Mouse (Mus musculus): ENCODE results near the gene Dbi. TPM values are rescaled to one million over a fixed set of nuclear protein-coding genes. Genes with fewer than 3 reads are reported as not detected.

Gene Dbi
- polyA plus RNA-seq, 1 experiment: 418 TPM

DNA sequence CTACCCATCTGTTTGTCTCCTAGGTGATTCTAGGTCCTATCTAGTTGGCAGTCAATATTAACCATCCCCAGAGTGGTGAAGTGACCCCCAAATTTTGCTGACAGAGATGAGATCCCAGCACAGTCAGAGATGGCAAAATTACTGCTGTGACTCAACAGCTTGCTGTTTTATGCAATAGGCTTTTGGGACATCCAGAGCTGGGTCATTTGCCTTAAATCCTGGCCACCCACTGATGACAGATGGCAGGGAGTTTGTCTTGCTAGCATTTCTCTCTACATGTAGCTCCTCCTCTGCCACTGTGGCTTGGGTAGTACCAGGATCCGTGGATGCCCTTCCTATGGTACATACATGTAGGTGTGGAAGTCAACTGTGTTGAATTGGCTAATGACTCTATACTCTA, 11.5 kb upstream of the Dbi start:
- Histone ChIP-seq H3ac (ENCODE audit: control insufficient read depth, insufficient read length, low read depth) (no peak overlapping the region), H3K79me3 (ENCODE audit: low read depth) (no peaks in the 10 kb centered on the region), H3K4me3 (ENCODE audit: insufficient read depth, poor library complexity, severe bottlenecking) (no peak overlapping the region), H3K27me3 (ENCODE audit: control insufficient read depth, insufficient read depth, insufficient read length) (no peaks in the 10 kb centered on the region), H3K79me2 (ENCODE audit: control insufficient read depth, insufficient read depth) (no peaks in the 10 kb centered on the region), H3K36me3 (ENCODE audit: control insufficient read depth, insufficient read depth) (no peaks in the 10 kb centered on the region)
- TF ChIP-seq CTCF (IDR thresholded peaks at IDR 0.05; ENCODE audit: control insufficient read depth, insufficient read depth, insufficient read length): no peak
- no peak for TF ChIP-seq MAX (IDR thresholded peaks at IDR 0.05)
- TF ChIP-seq FOSL1 (IDR thresholded peaks at IDR 0.05; ENCODE audit: insufficient read depth, low read length, poor library complexity, severe bottlenecking): no peak
- TF ChIP-seq USF1 (IDR thresholded peaks at IDR 0.05; ENCODE audit: low read depth): no peak
- TF ChIP-seq CEBPB (IDR thresholded peaks at IDR 0.05; ENCODE audit: low read depth): no peak
- TF ChIP-seq MYOD1 (IDR thresholded peaks at IDR 0.05; ENCODE audit: control insufficient read depth, insufficient read length, low read depth): no peak
- TF ChIP-seq MYOG (IDR thresholded peaks at IDR 0.05; ENCODE audit: control insufficient read depth, extremely low read depth, insufficient read length): no peak

DNA sequence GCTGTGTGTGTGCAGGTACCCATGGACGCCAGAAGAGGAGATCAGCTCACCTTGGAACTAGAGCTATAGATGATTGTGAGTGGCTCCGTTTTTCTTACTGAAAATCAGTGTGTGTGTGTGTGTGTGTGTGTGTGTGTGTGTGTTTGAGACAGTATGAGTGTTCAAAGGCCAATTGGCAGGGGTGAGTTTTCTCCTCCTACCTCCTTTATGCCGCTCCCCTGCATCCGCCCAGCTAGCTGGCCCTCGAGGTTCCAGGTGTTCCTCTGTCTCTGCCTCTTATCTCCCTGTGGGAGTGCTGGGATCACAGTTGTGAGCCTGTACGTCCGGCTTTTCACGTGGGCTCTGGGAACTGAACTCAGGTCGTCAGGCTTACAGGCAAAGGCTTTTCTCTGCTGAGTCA, 5.4 kb upstream of the Dbi start:
- H3ac ChIP-seq (ENCODE audit: control insufficient read depth, insufficient read length, low read depth): no peak overlapping the region
- H3K79me2 ChIP-seq (ENCODE audit: control insufficient read depth, insufficient read depth): peaks cover 12% of the 10 kb centered on the region
- no peak overlapping the region for H3K4me3 ChIP-seq (ENCODE audit: insufficient read depth, poor library complexity, severe bottlenecking)
- H3K27me3 ChIP-seq (ENCODE audit: control insufficient read depth, insufficient read depth, insufficient read length): no peaks in the 10 kb centered on the region
- no peaks in the 10 kb centered on the region for H3K36me3 ChIP-seq (ENCODE audit: control insufficient read depth, insufficient read depth)
- no peaks in the 10 kb centered on the region for H3K79me3 ChIP-seq (ENCODE audit: low read depth)
- TF ChIP-seq MYOG (IDR thresholded peaks at IDR 0.05; ENCODE audit: control insufficient read depth, extremely low read depth, insufficient read length): no peak
- TF ChIP-seq CTCF (IDR thresholded peaks at IDR 0.05; ENCODE audit: control insufficient read depth, insufficient read depth, insufficient read length): no peak
- no peak for TF ChIP-seq MAX (IDR thresholded peaks at IDR 0.05)
- no peak for TF ChIP-seq USF1 (IDR thresholded peaks at IDR 0.05; ENCODE audit: low read depth)
- TF ChIP-seq FOSL1 (IDR thresholded peaks at IDR 0.05; ENCODE audit: insufficient read depth, low read length, poor library complexity, severe bottlenecking): no peak

DNA sequence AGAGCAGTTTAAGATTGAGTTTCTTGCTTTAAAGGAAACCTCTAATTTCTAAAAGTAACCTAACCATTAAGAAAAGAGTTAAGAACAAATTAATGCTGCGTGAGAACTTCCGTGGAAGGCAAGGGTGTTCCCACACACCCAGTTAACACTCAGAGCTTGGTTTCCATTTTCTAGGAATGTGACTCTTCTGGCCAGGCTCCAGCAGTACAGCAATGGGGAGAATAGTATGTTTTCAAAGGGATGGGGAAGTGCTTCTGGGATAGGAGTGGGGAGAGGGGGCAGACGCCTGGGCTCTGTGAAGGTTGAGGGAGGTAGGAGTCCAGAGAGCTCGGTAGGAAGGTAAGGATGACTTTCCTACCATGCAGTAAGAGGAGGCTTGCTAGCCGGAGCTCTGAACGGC, 4.6 kb upstream of the Dbi start:
- Histone ChIP-seq H3K27me3 (ENCODE audit: control insufficient read depth, insufficient read depth, insufficient read length) (no peaks in the 10 kb centered on the region), H3ac (ENCODE audit: control insufficient read depth, insufficient read length, low read depth) (no peak overlapping the region), H3K79me2 (ENCODE audit: control insufficient read depth, insufficient read depth) (peaks cover 13% of the 10 kb centered on the region), H3K4me3 (ENCODE audit: insufficient read depth, poor library complexity, severe bottlenecking) (no peak overlapping the region), H3K79me3 (ENCODE audit: low read depth) (peaks cover under 1% of the 10 kb centered on the region), H3K36me3 (ENCODE audit: control insufficient read depth, insufficient read depth) (no peaks in the 10 kb centered on the region)
- TF ChIP-seq MAX (IDR thresholded peaks at IDR 0.05): no peak
- TF ChIP-seq CTCF (IDR thresholded peaks at IDR 0.05; ENCODE audit: control insufficient read depth, insufficient read depth, insufficient read length): no peak
- TF ChIP-seq CEBPB (IDR thresholded peaks at IDR 0.05; ENCODE audit: low read depth): no peak
- no peak for TF ChIP-seq FOSL1 (IDR thresholded peaks at IDR 0.05; ENCODE audit: insufficient read depth, low read length, poor library complexity, severe bottlenecking)
- no peak for TF ChIP-seq MYOD1 (IDR thresholded peaks at IDR 0.05; ENCODE audit: control insufficient read depth, insufficient read length, low read depth)
- TF ChIP-seq MYOG (IDR thresholded peaks at IDR 0.05; ENCODE audit: control insufficient read depth, extremely low read depth, insufficient read length): no peak
- no peak for TF ChIP-seq USF1 (IDR thresholded peaks at IDR 0.05; ENCODE audit: low read depth)

DNA sequence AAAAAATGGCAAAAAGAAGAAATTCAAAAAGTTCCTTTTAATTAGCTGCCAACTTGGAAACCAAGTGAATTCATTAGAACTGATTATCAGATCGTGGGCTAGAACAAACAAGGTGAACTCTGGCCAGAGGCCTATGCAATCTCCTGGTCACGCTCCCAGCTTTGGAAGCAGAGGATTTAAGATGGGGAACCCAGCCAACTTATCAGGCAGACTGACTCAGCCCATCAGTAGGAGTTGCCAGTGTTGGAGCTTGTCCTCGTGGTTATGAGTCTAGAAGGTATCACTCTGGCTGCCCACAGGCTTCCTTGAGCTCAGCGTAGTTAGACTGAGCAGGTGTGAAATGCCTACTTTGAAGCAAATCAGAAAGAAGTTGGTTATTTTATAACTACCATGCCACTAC, 4.0 kb upstream of the Dbi start:
- Histone ChIP-seq H3K36me3 (ENCODE audit: control insufficient read depth, insufficient read depth) (no peaks in the 10 kb centered on the region), H3ac (ENCODE audit: control insufficient read depth, insufficient read length, low read depth) (no peak overlapping the region), H3K27me3 (ENCODE audit: control insufficient read depth, insufficient read depth, insufficient read length) (no peaks in the 10 kb centered on the region), H3K4me3 (ENCODE audit: insufficient read depth, poor library complexity, severe bottlenecking) (no peak overlapping the region), H3K79me2 (ENCODE audit: control insufficient read depth, insufficient read depth) (peaks cover 20% of the 10 kb centered on the region), H3K79me3 (ENCODE audit: low read depth) (peaks cover 3% of the 10 kb centered on the region)
- TF ChIP-seq USF1 (IDR thresholded peaks at IDR 0.05; ENCODE audit: low read depth): no peak
- no peak for TF ChIP-seq MYOG (IDR thresholded peaks at IDR 0.05; ENCODE audit: control insufficient read depth, extremely low read depth, insufficient read length)
- TF ChIP-seq FOSL1 (IDR thresholded peaks at IDR 0.05; ENCODE audit: insufficient read depth, low read length, poor library complexity, severe bottlenecking): no peak
- peak; percentile 28 for TF ChIP-seq MAX (IDR thresholded peaks at IDR 0.05)

DNA sequence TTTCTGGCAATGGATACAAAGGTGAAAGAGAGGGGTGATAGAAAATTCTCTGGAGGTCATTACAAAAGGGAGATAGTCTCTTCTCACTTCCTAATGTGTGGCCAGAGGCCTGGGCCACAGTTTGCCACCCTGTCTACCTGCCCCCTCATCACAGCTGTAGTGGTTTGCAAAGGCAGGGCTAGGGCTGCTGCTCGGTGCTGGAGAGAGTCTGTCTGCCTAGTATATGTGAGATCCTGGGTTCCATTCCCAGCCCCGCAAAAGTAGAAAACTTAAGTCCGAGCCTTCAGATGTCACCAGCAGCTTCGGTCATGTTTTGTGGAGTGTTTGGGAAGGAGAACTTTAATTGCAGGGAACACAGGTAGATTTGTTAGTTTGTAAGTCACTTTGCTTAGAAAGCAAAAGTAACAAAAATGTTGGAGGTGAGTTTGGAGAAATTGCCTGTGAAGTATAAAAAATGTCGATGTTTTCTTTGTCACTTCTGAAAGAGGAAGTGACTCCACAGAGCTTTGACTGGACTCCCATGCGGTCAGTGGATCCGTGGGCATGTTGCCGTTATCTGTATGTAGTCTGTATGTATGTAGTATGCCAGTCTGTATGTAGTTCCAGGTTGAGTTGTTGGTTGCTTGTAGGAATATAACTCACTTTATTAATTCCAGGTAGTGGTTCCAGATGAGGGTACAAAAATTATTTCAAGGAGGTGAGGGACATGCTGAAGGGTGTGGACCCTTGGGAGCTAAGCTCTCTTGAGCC, 1.9 kb upstream of the Dbi start:
- Histone ChIP-seq H3ac (ENCODE audit: control insufficient read depth, insufficient read length, low read depth) (no peak overlapping the region), H3K36me3 (ENCODE audit: control insufficient read depth, insufficient read depth) (peaks cover 11% of the 10 kb centered on the region), H3K79me3 (ENCODE audit: low read depth) (peaks cover 13% of the 10 kb centered on the region), H3K4me3 (ENCODE audit: insufficient read depth, poor library complexity, severe bottlenecking) (no peak overlapping the region), H3K79me2 (ENCODE audit: control insufficient read depth, insufficient read depth) (peaks cover 40% of the 10 kb centered on the region), H3K27me3 (ENCODE audit: control insufficient read depth, insufficient read depth, insufficient read length) (no peaks in the 10 kb centered on the region)
- no peak for TF ChIP-seq USF1 (IDR thresholded peaks at IDR 0.05; ENCODE audit: low read depth)

DNA sequence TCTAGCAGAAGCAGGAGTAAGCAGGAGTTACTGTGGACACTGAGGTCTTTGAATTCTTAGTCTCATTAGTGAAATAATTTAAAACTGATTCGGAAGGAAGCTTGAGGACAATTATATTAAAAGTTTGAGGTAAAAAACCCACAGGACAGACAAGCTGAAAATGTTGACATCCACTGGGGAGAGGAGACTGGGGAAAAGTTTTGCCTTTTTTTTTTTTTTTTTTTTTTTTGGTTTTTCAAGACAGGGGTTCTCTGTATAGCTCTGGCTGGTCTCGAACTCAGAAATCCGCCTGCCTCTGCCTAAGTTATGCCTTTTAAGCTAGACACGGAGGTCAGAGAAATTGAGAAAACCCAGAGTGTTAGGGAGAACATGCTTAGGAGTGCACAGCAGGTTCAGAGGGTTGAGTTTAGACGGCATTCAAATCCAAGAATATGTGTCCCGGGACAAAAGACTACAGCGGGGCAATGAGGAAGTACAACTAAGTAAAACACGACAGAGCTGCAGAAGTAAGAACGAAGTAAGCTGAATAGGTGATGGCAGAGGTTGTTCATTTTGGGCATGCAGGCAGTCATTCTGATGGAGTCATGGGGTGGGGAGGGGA, 1.2 kb upstream of the Dbi start:
- peaks cover 13% of the 10 kb centered on the region for H3K79me3 ChIP-seq (ENCODE audit: low read depth)
- peak overlapping the region; percentile 57 for H3K4me3 ChIP-seq (ENCODE audit: insufficient read depth, poor library complexity, severe bottlenecking)
- peaks cover 44% of the 10 kb centered on the region for H3K79me2 ChIP-seq (ENCODE audit: control insufficient read depth, insufficient read depth)
- peaks cover 11% of the 10 kb centered on the region for H3K36me3 ChIP-seq (ENCODE audit: control insufficient read depth, insufficient read depth)
- peak overlapping the region; percentile 77 for H3ac ChIP-seq (ENCODE audit: control insufficient read depth, insufficient read length, low read depth)
- H3K27me3 ChIP-seq (ENCODE audit: control insufficient read depth, insufficient read depth, insufficient read length): no peaks in the 10 kb centered on the region
- TF ChIP-seq FOSL1 (IDR thresholded peaks at IDR 0.05; ENCODE audit: insufficient read depth, low read length, poor library complexity, severe bottlenecking) (no peak), MAX (IDR thresholded peaks at IDR 0.05) (no peak), CEBPB (IDR thresholded peaks at IDR 0.05; ENCODE audit: low read depth) (no peak), CTCF (IDR thresholded peaks at IDR 0.05; ENCODE audit: control insufficient read depth, insufficient read depth, insufficient read length) (no peak), MYOG (IDR thresholded peaks at IDR 0.05; ENCODE audit: control insufficient read depth, extremely low read depth, insufficient read length) (no peak), MYOD1 (IDR thresholded peaks at IDR 0.05; ENCODE audit: control insufficient read depth, insufficient read length, low read depth) (no peak), USF1 (IDR thresholded peaks at IDR 0.05; ENCODE audit: low read depth) (no peak)

Data from C2C12 (cell line).